Mouse (Mus musculus): Measurements from ENCODE around the gene Hpse. TPM values are rescaled to one million over a fixed set of nuclear protein-coding genes. Genes with fewer than 3 reads are reported as not detected.

The Hpse gene
- total and polyA plus RNA-seq, 2 experiments from 2014 or later, result 0.38 to 0.73 TPM

- WGBS, result 73% methylated on average over 7 of the region's 7 CpGs
Measured at GRCm38 (mm10) chr5:100753407-100753806, 33.9 kb upstream of the Hpse start.

GRCm38 (mm10) chr5:100751655-100752054 is 32.1 kb upstream of the Hpse start:
- no peak overlapping the region for H3K27ac ChIP-seq (ENCODE audit: low read depth)
- H3K4me3 ChIP-seq (ENCODE audit: low read depth, low read length), result no peak overlapping the region
- no peaks in the 10 kb centered on the region for H3K4me1 ChIP-seq (ENCODE audit: control insufficient read depth, insufficient read depth)
- H3K9me3 ChIP-seq (replicated peaks; ENCODE audit: control insufficient read depth, low read length), result no peaks in the 10 kb centered on the region
- TF ChIP-seq CTCF (IDR thresholded peaks at IDR 0.05; ENCODE audit: low read depth) (no peak), EP300 (IDR thresholded peaks at IDR 0.05; ENCODE audit: low read depth) (no peak)
- ATAC-seq (ENCODE audit: insufficient read depth, low read depth) (no peak), DNase-seq (ENCODE audit: low spot score) (no peak)
- no peaks in the 10 kb centered on the region for H3K27me3 ChIP-seq (ENCODE audit: control insufficient read depth, insufficient read depth, low read length)
- no peak overlapping the region for H3K4me2 ChIP-seq (ENCODE audit: low read depth, low read length)
- H3K9ac ChIP-seq (replicated peaks; ENCODE audit: low read depth, low read length), result no peak overlapping the region
- H3K36me3 ChIP-seq (replicated peaks; ENCODE audit: control insufficient read depth, insufficient read depth, low read length), result no peaks in the 10 kb centered on the region
- WGBS, result 34% methylated on average over 4 of the region's 4 CpGs

More at GRCm38 (mm10) chr5:100753407-100753806, 33.9 kb upstream of the Hpse start:
- no peak overlapping the region for H3K4me3 ChIP-seq (ENCODE audit: low read depth, low read length)
- H3K9ac ChIP-seq (replicated peaks; ENCODE audit: low read depth, low read length), result no peak overlapping the region
- H3K4me1 ChIP-seq (ENCODE audit: control insufficient read depth, insufficient read depth), result no peaks in the 10 kb centered on the region
- H3K4me2 ChIP-seq (ENCODE audit: low read depth, low read length), result no peak overlapping the region
- DNase-seq (ENCODE audit: low spot score), result no peak
- ATAC-seq (ENCODE audit: insufficient read depth, low read depth), result no peak
- H3K9me3 ChIP-seq (replicated peaks; ENCODE audit: control insufficient read depth, low read length), result no peaks in the 10 kb centered on the region
- no peaks in the 10 kb centered on the region for H3K36me3 ChIP-seq (replicated peaks; ENCODE audit: control insufficient read depth, insufficient read depth, low read length)
- no peak for TF ChIP-seq EP300 (IDR thresholded peaks at IDR 0.05; ENCODE audit: low read depth)
- no peak for TF ChIP-seq CTCF (IDR thresholded peaks at IDR 0.05; ENCODE audit: low read depth)
- H3K27ac ChIP-seq (ENCODE audit: low read depth), result no peak overlapping the region
- no peaks in the 10 kb centered on the region for H3K27me3 ChIP-seq (ENCODE audit: control insufficient read depth, insufficient read depth, low read length)

- Histone ChIP-seq H3K9me3 (replicated peaks; ENCODE audit: control insufficient read depth, low read length) (no peaks in the 10 kb centered on the region), H3K27me3 (ENCODE audit: control insufficient read depth, insufficient read depth, low read length) (no peaks in the 10 kb centered on the region), H3K4me1 (ENCODE audit: control insufficient read depth, insufficient read depth) (no peaks in the 10 kb centered on the region), H3K4me3 (ENCODE audit: low read depth, low read length) (no peak overlapping the region), H3K27ac (ENCODE audit: low read depth) (no peak overlapping the region), H3K9ac (replicated peaks; ENCODE audit: low read depth, low read length) (no peak overlapping the region), H3K36me3 (replicated peaks; ENCODE audit: control insufficient read depth, insufficient read depth, low read length) (no peaks in the 10 kb centered on the region), H3K4me2 (ENCODE audit: low read depth, low read length) (no peak overlapping the region)
- DNase-seq (ENCODE audit: low spot score), result no peak
- 78% methylated on average over 10 of the region's 10 CpGs for WGBS
- ATAC-seq (ENCODE audit: insufficient read depth, low read depth), result no peak
- TF ChIP-seq EP300 (IDR thresholded peaks at IDR 0.05; ENCODE audit: low read depth) (no peak), CTCF (IDR thresholded peaks at IDR 0.05; ENCODE audit: low read depth) (no peak)
Measured at GRCm38 (mm10) chr5:100750617-100751255, 31.2 kb upstream of the Hpse start.

- TF ChIP-seq EP300 (IDR thresholded peaks at IDR 0.05; ENCODE audit: low read depth), result no peak
- no peak for TF ChIP-seq CTCF (IDR thresholded peaks at IDR 0.05; ENCODE audit: low read depth)
- 88% methylated on average over 8 of the region's 8 CpGs for WGBS
- DNase-seq (ENCODE audit: low spot score) (no peak), ATAC-seq (ENCODE audit: insufficient read depth, low read depth) (no peak)
- Histone ChIP-seq H3K4me2 (ENCODE audit: low read depth, low read length) (no peak overlapping the region), H3K36me3 (replicated peaks; ENCODE audit: control insufficient read depth, insufficient read depth, low read length) (no peaks in the 10 kb centered on the region), H3K27ac (ENCODE audit: low read depth) (no peak overlapping the region), H3K4me3 (ENCODE audit: low read depth, low read length) (no peak overlapping the region), H3K9me3 (replicated peaks; ENCODE audit: control insufficient read depth, low read length) (no peaks in the 10 kb centered on the region; the same call in 1 of the 2 replicates), H3K9ac (replicated peaks; ENCODE audit: low read depth, low read length) (no peak overlapping the region), H3K27me3 (ENCODE audit: control insufficient read depth, insufficient read depth, low read length) (no peaks in the 10 kb centered on the region), H3K4me1 (ENCODE audit: control insufficient read depth, insufficient read depth) (no peaks in the 10 kb centered on the region)
Measured at GRCm38 (mm10) chr5:100738802-100739201, 19.3 kb upstream of the Hpse start.

GRCm38 (mm10) chr5:100736919-100737318 is 17.4 kb upstream of the Hpse start:
- Histone ChIP-seq H3K36me3 (replicated peaks; ENCODE audit: control insufficient read depth, insufficient read depth, low read length) (no peaks in the 10 kb centered on the region), H3K9ac (replicated peaks; ENCODE audit: low read depth, low read length) (no peak overlapping the region), H3K4me3 (ENCODE audit: low read depth, low read length) (no peak overlapping the region), H3K27me3 (ENCODE audit: control insufficient read depth, insufficient read depth, low read length) (no peaks in the 10 kb centered on the region), H3K27ac (ENCODE audit: low read depth) (no peak overlapping the region), H3K4me1 (ENCODE audit: control insufficient read depth, insufficient read depth) (no peaks in the 10 kb centered on the region), H3K4me2 (ENCODE audit: low read depth, low read length) (no peak overlapping the region), H3K9me3 (replicated peaks; ENCODE audit: control insufficient read depth, low read length) (no peaks in the 10 kb centered on the region; the same call in 1 of the 2 replicates)
- no peak for DNase-seq (ENCODE audit: low spot score)
- ATAC-seq (ENCODE audit: insufficient read depth, low read depth), result no peak
- TF ChIP-seq CTCF (IDR thresholded peaks at IDR 0.05; ENCODE audit: low read depth) (no peak), EP300 (IDR thresholded peaks at IDR 0.05; ENCODE audit: low read depth) (no peak)
- 52% methylated on average over 8 of the region's 8 CpGs for WGBS

- WGBS, result 63% methylated on average over 4 of the region's 4 CpGs
- ATAC-seq (ENCODE audit: insufficient read depth, low read depth) (no peak), DNase-seq (ENCODE audit: low spot score) (no peak)
- no peaks in the 10 kb centered on the region for H3K36me3 ChIP-seq (replicated peaks; ENCODE audit: control insufficient read depth, insufficient read depth, low read length)
- H3K27ac ChIP-seq (ENCODE audit: low read depth), result no peak overlapping the region
- H3K27me3 ChIP-seq (ENCODE audit: control insufficient read depth, insufficient read depth, low read length), result no peaks in the 10 kb centered on the region
- no peak overlapping the region for H3K4me2 ChIP-seq (ENCODE audit: low read depth, low read length)
- no peaks in the 10 kb centered on the region for H3K4me1 ChIP-seq (ENCODE audit: control insufficient read depth, insufficient read depth)
- H3K9me3 ChIP-seq (replicated peaks; ENCODE audit: control insufficient read depth, low read length), result no peaks in the 10 kb centered on the region; the same call in 1 of the 2 replicates
- TF ChIP-seq EP300 (IDR thresholded peaks at IDR 0.05; ENCODE audit: low read depth), result no peak
- no peak for TF ChIP-seq CTCF (IDR thresholded peaks at IDR 0.05; ENCODE audit: low read depth)
- H3K9ac ChIP-seq (replicated peaks; ENCODE audit: low read depth, low read length), result no peak overlapping the region
- H3K4me3 ChIP-seq (ENCODE audit: low read depth, low read length), result no peak overlapping the region
Measured at GRCm38 (mm10) chr5:100734535-100734934, 15.0 kb upstream of the Hpse start.
